Mouse (Mus musculus) embryonic facial prominence, embryonic 13.5 days (tissue): Measurements from ENCODE around the gene Alkbh4. TPM values are rescaled to one million over a fixed set of nuclear protein-coding genes. Genes with fewer than 3 reads are reported as not detected.
"Not testable (repeated sequence)": the region's sequence is repeated elsewhere in the genome, so short reads cannot be mapped to it uniquely, and the experiment has no call there.

Experiments used
- ATAC-seq: fragments of 200-750 bp; cut with Nextera tagmentation; 2 replicates; pipeline ENCODE4 v1.8.0; 2017; ENCODE audit warnings: low read depth; ENCODE audit not compliant: insufficient number of reproducible peaks, insufficient read depth, low FRiP score, low TSS enrichment
- H3K27ac ChIP-seq: fragments of 300-500 bp; sonication (generic); 2 replicates; pipeline ENCODE4 v1.5.1; 2015; ENCODE audit warnings: moderate library complexity, mild to moderate bottlenecking, inconsistent platforms
- H3K27me3 ChIP-seq: fragments of 300-500 bp; sonication (generic); 2 replicates; pipeline ENCODE4 v1.6.1; 2015; ENCODE audit warnings: mild to moderate bottlenecking, inconsistent platforms
- H3K36me3 ChIP-seq: fragments of 300-500 bp; sonication (generic); 2 replicates; pipeline ENCODE4 v1.6.1; 2015; ENCODE audit warnings: mild to moderate bottlenecking, inconsistent platforms
- H3K4me1 ChIP-seq: fragments of 300-500 bp; sonication (generic); 2 replicates; pipeline ENCODE4 v1.6.1; 2015; ENCODE audit warnings: inconsistent platforms
- H3K4me2 ChIP-seq: fragments of 300-500 bp; sonication (generic); 2 replicates; pipeline ENCODE4 v1.6.1; 2015; ENCODE audit warnings: moderate library complexity, mild to moderate bottlenecking, inconsistent platforms
- H3K4me3 ChIP-seq: fragments of 300-500 bp; sonication (generic); 2 replicates; pipeline ENCODE4 v1.5.1; 2015; ENCODE audit warnings: mild to moderate bottlenecking, inconsistent platforms
- H3K9ac ChIP-seq: fragments of 300-500 bp; sonication (generic); 2 replicates; pipeline ENCODE4 v1.6.1; 2015; ENCODE audit warnings: mild to moderate bottlenecking, inconsistent platforms
- H3K9me3 ChIP-seq: fragments of 300-500 bp; sonication (generic); 2 replicates; pipeline ENCODE4 v1.6.1; 2016; ENCODE audit warnings: inconsistent platforms
- WGBS: fragments of 180-500 bp; shearing (Covaris S2); methylation state at CpG from one replicate; pipeline ENCODE4 v1.1.7; 2015; ENCODE audit warnings: mixed read lengths; 5-methylcytosine and 5-hydroxymethylcytosine counted together
- polyA plus RNA-seq: library from polyadenylated mRNA; unstranded; fragments of >200 nt; fragmentation: Nextera tagmentation; extraction: Ambion mirVana; gene quantifications from 2 replicates; pipeline ENCODE4 v1.2.1, GENCODE M21; 2015

Alkbh4 gene
- polyA plus RNA-seq, 1 experiment from 2014 or later, result 26.1 TPM

DNA sequence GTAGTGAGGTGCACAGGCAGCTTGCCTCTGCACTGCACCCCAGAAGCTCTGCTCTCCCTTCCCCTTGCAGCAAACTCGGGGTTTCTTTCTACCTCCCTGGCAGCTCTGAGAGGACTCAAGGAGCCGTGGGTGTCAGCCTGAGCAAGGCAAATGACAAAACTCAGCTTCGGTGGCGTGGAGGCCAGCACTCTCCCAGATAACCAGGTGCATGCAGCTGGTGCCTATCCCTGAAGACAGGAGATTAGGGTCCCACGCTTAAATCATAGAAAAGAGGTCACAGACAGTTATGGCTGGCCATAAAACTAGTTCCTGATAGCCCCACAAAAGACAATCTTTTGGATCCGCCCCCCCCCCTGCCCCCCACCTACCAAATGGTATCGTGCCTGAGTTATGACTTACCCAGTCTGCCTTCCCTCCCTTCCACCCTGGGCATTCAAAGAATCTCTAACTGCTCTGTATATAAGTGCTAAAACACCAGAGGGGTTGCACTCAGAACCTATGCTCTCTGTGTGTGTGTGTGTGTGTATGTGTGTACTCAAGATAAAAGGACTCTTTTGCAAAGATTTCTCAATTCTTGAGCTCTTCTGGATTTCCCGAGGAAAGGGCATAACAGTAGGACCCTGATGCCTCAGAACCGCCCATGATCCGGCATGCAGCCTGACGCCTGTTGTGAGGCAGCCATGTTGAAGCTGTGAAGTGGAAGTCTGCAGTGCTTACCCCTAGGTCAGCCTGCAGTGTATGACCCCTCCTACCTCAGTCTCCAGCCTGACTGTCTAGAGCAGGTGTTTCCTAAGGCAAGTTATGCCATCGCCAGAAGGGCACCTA, 8.9 kb downstream of the Alkbh4 start:
- Histone ChIP-seq H3K9ac (no peak overlapping the region), H3K4me2 (no peak overlapping the region), H3K4me3 (no peak overlapping the region), H3K9me3 (no peaks in the 10 kb centered on the region; the same call in 1 of the 2 replicates), H3K27ac (no peak overlapping the region), H3K27me3 (no peaks in the 10 kb centered on the region), H3K4me1 (no peaks in the 10 kb centered on the region), H3K36me3 (peaks cover 29% of the 10 kb centered on the region)
- 76% methylated on average over 12 of the region's 12 CpGs for WGBS
- no peak for ATAC-seq

DNA sequence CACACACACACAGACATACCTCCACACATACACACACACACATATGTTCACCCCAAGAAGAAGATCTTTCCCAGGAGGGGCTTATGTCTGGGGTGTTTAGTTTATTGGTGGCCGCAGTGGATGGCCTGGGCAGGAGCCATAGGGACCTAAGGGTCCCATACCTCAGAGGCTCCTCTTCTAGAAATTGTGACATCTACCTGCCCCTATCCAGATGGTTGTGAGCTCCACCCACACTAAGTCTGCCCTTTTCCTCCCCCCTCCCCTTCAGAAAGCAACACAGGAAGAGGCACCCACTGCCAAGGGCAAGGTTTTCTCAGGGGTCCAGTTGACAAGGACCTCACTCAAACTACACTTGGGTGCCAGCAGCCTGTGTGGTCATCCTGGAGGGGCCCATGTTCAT, 11.0 kb downstream of the Alkbh4 start:
- H3K4me1 ChIP-seq, result no peaks in the 10 kb centered on the region

DNA sequence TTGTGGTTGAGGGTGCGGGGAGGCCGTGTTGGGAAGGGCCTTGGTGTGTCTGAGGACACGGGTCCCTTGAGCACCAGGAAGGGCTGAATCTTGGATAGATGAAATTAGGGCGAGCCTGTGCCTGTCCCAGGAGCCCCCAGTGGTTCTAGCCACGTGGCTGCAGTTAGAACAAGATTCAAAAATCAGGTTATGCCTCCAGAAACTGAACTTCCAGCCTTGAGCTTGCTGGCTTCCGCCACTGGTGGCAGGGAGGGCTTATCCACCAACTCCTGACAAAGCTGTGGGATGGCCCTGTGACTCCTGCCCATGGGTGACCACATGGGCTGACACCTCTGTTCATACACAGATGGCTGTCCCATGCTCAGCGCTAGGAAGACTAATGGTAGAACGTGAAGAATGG, 11.8 kb downstream of the Alkbh4 start:
- no peak overlapping the region for H3K4me3 ChIP-seq
- H3K27me3 ChIP-seq, result no peaks in the 10 kb centered on the region
- 67% methylated on average over 8 of the region's 8 CpGs for WGBS

More for the DNA sequence above, 11.0 kb downstream of the Alkbh4 start:
- no peak for ATAC-seq
- Histone ChIP-seq H3K36me3 (peaks cover 9% of the 10 kb centered on the region), H3K4me2 (no peak overlapping the region), H3K27ac (no peak overlapping the region), H3K9ac (no peak overlapping the region), H3K4me3 (no peak overlapping the region), H3K27me3 (no peaks in the 10 kb centered on the region), H3K9me3 (no peaks in the 10 kb centered on the region; the same call in 1 of the 2 replicates)
- 96% methylated on average over 1 of the region's 1 CpGs for WGBS

GRCm38 (mm10) chr5:136149134-136149576, 13.2 kb downstream of the Alkbh4 start:
- H3K36me3 ChIP-seq, H3K9ac ChIP-seq, ATAC-seq, H3K4me2 ChIP-seq, H3K9me3 ChIP-seq, H3K4me3 ChIP-seq, H3K27ac ChIP-seq, H3K27me3 ChIP-seq, H3K4me1 ChIP-seq: not testable (repeated sequence)
- 75% methylated on average over 5 of the region's 5 CpGs for whole genome bisulfite sequencing

More for the DNA sequence above, 11.8 kb downstream of the Alkbh4 start:
- no peak overlapping the region for H3K27ac ChIP-seq
- H3K4me2 ChIP-seq, result no peak overlapping the region
- peaks cover 1% of the 10 kb centered on the region for H3K36me3 ChIP-seq
- ATAC-seq, result no peak
- no peak overlapping the region for H3K9ac ChIP-seq
- no peaks in the 10 kb centered on the region; the same call in 1 of the 2 replicates for H3K9me3 ChIP-seq
- H3K4me1 ChIP-seq, result no peaks in the 10 kb centered on the region

GRCm38 (mm10) chr5:136152365-136152764, 16.4 kb downstream of the Alkbh4 start:
- 81% methylated on average over 8 of the region's 8 CpGs for whole genome bisulfite sequencing
- no peaks in the 10 kb centered on the region for H3K4me1 ChIP-seq
- no peak overlapping the region for H3K27ac ChIP-seq
- no peaks in the 10 kb centered on the region for H3K36me3 ChIP-seq
- H3K4me2 ChIP-seq, result no peak overlapping the region
- no peak overlapping the region for H3K9ac ChIP-seq
- H3K27me3 ChIP-seq, result no peaks in the 10 kb centered on the region
- no peaks in the 10 kb centered on the region for H3K9me3 ChIP-seq
- no peak for ATAC-seq
- no peak overlapping the region for H3K4me3 ChIP-seq

DNA sequence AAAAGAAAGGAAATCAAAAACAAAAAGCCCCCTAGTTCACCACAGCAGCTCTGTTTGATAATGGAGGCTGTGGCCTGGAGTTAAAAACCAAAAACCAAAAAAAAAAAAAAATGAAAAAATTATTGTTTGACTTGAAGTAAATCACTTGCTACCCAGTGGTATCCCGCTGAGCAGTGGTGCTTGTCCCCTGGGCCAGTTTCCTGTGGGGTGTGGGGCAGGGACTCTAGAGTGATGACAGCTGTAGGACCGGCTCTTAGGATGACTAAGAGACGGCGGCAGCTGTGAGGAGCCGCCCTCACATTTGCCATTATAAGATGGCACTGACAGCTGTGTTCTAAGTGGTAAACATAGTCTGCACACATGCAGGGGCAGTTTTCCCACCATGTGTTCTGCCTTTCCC, 19.5 kb downstream of the Alkbh4 start:
- Histone ChIP-seq H3K4me3 (no peak overlapping the region), H3K36me3 (peaks cover 4% of the 10 kb centered on the region; the same call in 1 of the 2 replicates), H3K4me1 (no peaks in the 10 kb centered on the region), H3K9me3 (no peaks in the 10 kb centered on the region), H3K4me2 (no peak overlapping the region), H3K9ac (no peak overlapping the region), H3K27me3 (no peaks in the 10 kb centered on the region), H3K27ac (no peak overlapping the region)
- no peak for ATAC-seq
- WGBS, result 79% methylated on average over 5 of the region's 5 CpGs

GRCm38 (mm10) chr5:136160084-136160483, 24.1 kb downstream of the Alkbh4 start:
- not testable (repeated sequence) for H3K4me1 ChIP-seq, H3K27ac ChIP-seq, H3K4me2 ChIP-seq, ATAC-seq, H3K27me3 ChIP-seq, H3K4me3 ChIP-seq, H3K9ac ChIP-seq, H3K9me3 ChIP-seq
- peaks cover 11% of the 10 kb centered on the region; the same call in 1 of the 2 replicates for H3K36me3 ChIP-seq
- 90% methylated on average over 11 of the region's 12 CpGs for WGBS

- WGBS, result 82% methylated on average over 11 of the region's 11 CpGs
- Histone ChIP-seq H3K27ac (no peak overlapping the region), H3K36me3 (peaks cover 23% of the 10 kb centered on the region), H3K9ac (no peak overlapping the region), H3K4me3 (no peak overlapping the region), H3K27me3 (no peaks in the 10 kb centered on the region), H3K9me3 (no peaks in the 10 kb centered on the region), H3K4me1 (no peaks in the 10 kb centered on the region), H3K4me2 (no peak overlapping the region)
- no peak for ATAC-seq
Observed at GRCm38 (mm10) chr5:136163807-136164474, 28.0 kb downstream of the Alkbh4 start.

DNA sequence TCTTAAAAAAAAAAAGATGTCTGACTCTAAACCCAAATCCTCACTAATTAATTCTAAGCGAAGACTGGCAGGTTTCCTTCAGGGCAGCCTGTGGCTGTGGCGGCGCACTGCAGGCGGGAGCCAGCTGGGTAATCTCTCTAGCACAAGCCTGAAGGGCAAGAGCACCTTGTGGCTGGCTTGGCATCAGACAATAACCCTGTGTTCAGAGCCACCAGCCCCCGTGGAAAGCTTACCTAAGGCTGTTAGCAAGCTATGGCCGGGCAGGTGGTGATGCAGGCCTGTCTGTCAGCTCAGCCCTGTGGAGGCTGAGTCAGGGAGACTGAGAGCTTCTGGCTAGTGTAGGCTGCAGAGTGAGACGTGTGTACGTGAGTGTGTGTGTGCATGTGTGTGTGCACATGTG, 29.3 kb downstream of the Alkbh4 start:
- WGBS, result 68% methylated on average over 8 of the region's 8 CpGs
- no peak overlapping the region for H3K4me2 ChIP-seq
- no peak overlapping the region for H3K27ac ChIP-seq
- H3K9me3 ChIP-seq, result no peaks in the 10 kb centered on the region
- ATAC-seq, result no peak
- no peak overlapping the region for H3K9ac ChIP-seq
- peaks cover 4% of the 10 kb centered on the region; the same call in 1 of the 2 replicates for H3K4me1 ChIP-seq
- peaks cover 21% of the 10 kb centered on the region for H3K36me3 ChIP-seq
- no peaks in the 10 kb centered on the region for H3K27me3 ChIP-seq
- H3K4me3 ChIP-seq, result no peak overlapping the region

DNA sequence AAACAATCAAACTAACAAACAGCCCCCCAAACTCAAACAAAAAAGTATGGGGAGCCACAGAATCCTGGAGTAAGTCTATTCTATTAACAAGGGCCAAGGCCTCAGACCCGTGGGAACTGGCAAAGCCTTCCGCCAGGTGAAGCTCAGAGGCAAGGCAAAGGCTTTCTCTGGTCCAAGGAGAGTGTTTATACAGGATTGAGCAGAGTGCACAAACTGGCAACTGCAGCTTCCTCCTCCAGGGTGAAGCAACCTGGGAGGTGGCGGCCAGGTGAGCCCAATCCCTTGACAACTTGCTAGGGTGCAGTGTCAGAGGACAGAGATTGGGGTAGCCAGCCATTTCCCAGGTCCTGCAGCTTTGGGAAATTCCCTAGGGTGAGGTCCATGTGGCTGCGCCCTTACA, 31.4 kb downstream of the Alkbh4 start:
- Histone ChIP-seq H3K4me1 (peaks cover 16% of the 10 kb centered on the region), H3K9ac (no peak overlapping the region), H3K4me2 (no peak overlapping the region), H3K9me3 (no peaks in the 10 kb centered on the region), H3K27me3 (no peaks in the 10 kb centered on the region), H3K36me3 (peaks cover 12% of the 10 kb centered on the region), H3K4me3 (no peak overlapping the region), H3K27ac (no peak overlapping the region)
- WGBS, result 93% methylated on average over 4 of the region's 4 CpGs
- no peak for ATAC-seq

DNA sequence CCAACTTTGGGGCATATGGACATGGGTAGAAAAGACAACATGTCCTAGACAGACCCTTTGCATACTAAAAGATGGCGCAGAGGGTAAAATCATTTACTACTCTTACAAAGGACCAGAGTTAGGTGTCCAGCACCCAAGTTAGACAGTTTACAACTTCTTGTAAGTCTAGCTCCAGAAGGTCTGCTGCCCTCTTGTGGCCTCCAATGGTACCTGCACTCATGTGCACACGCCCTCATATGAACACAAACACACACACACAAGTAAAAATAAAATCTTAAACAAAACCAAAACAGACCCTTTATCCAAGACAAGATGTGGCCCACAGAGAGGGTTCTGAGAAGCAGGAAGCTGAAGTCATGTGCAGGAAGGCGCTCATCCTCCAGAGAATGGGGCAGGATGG, 32.1 kb downstream of the Alkbh4 start:
- Histone ChIP-seq H3K4me3 (no peak overlapping the region), H3K4me2 (no peak overlapping the region), H3K27ac (no peak overlapping the region), H3K9me3 (no peaks in the 10 kb centered on the region), H3K4me1 (peaks cover 16% of the 10 kb centered on the region), H3K27me3 (no peaks in the 10 kb centered on the region), H3K36me3 (peaks cover 12% of the 10 kb centered on the region), H3K9ac (no peak overlapping the region)
- ATAC-seq, result no peak
- WGBS, result 94% methylated on average over 3 of the region's 3 CpGs
